Mouse (Mus musculus) hindbrain, embryonic 10.5 days (tissue): ENCODE data around the gene Pgap2. TPM values are rescaled to one million over a fixed set of nuclear protein-coding genes. Genes with fewer than 3 reads are reported as not detected.
A peak's percentile ranks its signal among the peaks of the same experiment; 100 is the strongest.

Experiments
- DNase-seq: peaks from one replicate; pipeline ENCODE4 v3.0.0-alpha.2; 2017; ENCODE audit warnings: low spot score
- H3K27ac ChIP-seq: fragments of 300-500 bp; sonication (generic); 2 replicates; pipeline ENCODE4 v1.5.1; 2016; ENCODE audit warnings: mild to moderate bottlenecking, moderate library complexity
- H3K27me3 ChIP-seq: fragments of 300-500 bp; sonication (generic); 2 replicates; pipeline ENCODE4 v1.6.1; 2016; ENCODE audit warnings: mild to moderate bottlenecking; ENCODE audit not compliant: poor library complexity, insufficient read depth, severe bottlenecking
- H3K36me3 ChIP-seq: fragments of 300-500 bp; sonication (generic); 2 replicates; pipeline ENCODE4 v1.6.1; 2016; ENCODE audit warnings: mild to moderate bottlenecking, moderate library complexity
- H3K4me1 ChIP-seq: fragments of 300-500 bp; sonication (generic); replicated peaks from 2 replicates; pipeline ENCODE4 v1.6.1; 2016; ENCODE audit warnings: mild to moderate bottlenecking
- H3K4me3 ChIP-seq: fragments of 300-500 bp; sonication (generic); 2 replicates; pipeline ENCODE4 v1.5.1; 2016; ENCODE audit warnings: mild to moderate bottlenecking, moderate library complexity
- H3K9me3 ChIP-seq: fragments of 300-500 bp; sonication (generic); 2 replicates; pipeline ENCODE4 v1.6.1; 2016; ENCODE audit warnings: mild to moderate bottlenecking, moderate library complexity
- WGBS: fragments of 180-500 bp; shearing (Covaris S2); methylation state at CpG from one replicate; pipeline ENCODE4 v1.1.7; 2016; 5-methylcytosine and 5-hydroxymethylcytosine counted together
- polyA plus RNA-seq: library from polyadenylated mRNA; unstranded; fragments of >200 nt; fragmentation: Nextera tagmentation; extraction: Ambion mirVana; gene quantifications from 2 replicates; pipeline ENCODE4 v1.2.1, GENCODE M21; 2016

The Pgap2 gene
- polyA plus RNA-seq, 1 experiment from 2014 or later: 44.2 TPM

DNA sequence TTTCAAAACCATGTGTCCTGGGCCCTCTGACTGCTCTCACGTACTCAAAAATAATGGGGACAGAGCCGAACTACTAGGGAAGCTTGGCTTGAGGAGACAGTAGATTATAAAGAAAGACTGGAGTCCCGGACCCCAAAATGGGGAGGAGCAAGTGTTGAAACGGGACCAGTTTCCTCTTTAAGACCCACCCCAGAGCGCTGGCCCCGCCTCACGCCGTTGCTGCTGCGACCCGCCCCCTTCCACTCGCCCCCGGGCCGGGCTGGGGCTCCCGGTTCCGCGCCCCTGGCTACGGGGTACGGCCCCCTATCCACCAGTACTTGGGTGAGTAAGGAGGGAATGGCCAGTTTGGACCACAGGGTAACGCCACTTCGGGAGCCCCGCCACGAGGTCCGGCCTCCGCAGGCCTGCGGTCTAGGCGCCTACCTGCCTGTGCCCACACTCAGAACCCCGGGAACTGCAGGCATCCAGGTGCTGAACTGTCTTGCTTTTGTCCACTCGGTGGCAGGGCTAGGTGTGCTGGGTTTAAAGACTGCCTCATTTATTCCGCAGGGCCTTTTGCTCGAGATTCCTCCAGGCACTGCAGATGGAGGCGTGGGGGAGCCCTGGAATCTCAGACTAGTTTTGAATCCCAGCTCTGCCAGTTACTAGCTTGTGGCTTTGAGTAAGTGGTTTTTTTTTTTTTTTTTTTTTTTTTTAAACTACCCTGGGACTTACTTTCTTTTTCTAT lies 13.0 kb downstream of the Pgap2 start:
- Histone ChIP-seq H3K27ac (peak overlapping the region; percentile 87), H3K4me3 (peak overlapping the region; percentile 74), H3K27me3 (no peaks in the 10 kb centered on the region), H3K36me3 (peaks cover 20% of the 10 kb centered on the region), H3K9me3 (no peaks in the 10 kb centered on the region), H3K4me1 (peaks cover 14% of the 10 kb centered on the region)
- DNase-seq: peak; percentile 71
- WGBS: 1% methylated on average over 31 of the region's 31 CpGs

DNA sequence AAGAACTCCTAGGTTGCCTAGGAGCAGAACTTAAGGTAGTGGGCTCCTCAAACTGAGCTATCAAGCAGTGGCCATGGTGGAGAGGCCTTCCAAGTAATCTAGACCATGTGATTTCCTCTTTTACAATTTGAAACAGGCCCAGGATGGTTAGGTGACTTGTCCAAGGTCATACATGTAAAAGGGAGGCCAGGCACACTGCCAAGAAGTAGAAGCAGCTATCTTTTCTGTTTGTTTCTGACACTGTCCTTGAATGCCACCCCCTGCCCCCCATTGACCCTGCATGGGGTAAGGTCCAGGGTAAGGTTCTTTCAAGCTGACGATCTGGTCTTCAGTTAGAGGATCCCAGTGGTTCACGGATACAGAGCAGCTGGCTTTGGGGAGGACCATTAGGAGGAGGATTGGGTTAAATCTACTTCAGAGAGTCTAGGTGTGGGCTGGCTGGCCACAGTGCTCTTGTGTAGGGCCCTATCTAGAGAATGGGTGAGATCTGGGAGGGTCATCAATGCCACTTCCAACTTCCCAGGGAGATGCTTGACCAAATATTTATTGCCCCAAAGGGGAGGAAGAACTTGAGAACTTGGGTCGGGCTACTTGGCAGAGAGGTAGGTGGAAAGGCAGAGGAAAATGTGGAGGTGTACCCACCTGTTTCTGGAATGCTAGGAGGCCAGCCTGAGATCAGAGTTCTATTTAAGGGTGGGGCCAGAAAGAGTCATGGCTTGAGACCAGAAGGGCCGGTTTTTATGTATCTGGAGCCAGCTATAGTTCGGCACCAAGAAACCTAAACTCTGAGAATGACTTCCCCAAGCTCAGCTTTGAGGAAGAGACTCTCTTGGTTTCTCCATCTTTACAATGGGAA lies 14.1 kb downstream of the Pgap2 start:
- peaks cover 14% of the 10 kb centered on the region for H3K4me1 ChIP-seq
- no peaks in the 10 kb centered on the region for H3K27me3 ChIP-seq
- WGBS: 82% methylated on average over 5 of the region's 5 CpGs
- H3K27ac ChIP-seq: no peak overlapping the region
- peaks cover 2% of the 10 kb centered on the region; the same call in 1 of the 2 replicates for H3K9me3 ChIP-seq
- peaks cover 29% of the 10 kb centered on the region for H3K36me3 ChIP-seq
- DNase-seq: no peak
- no peak overlapping the region for H3K4me3 ChIP-seq

DNA sequence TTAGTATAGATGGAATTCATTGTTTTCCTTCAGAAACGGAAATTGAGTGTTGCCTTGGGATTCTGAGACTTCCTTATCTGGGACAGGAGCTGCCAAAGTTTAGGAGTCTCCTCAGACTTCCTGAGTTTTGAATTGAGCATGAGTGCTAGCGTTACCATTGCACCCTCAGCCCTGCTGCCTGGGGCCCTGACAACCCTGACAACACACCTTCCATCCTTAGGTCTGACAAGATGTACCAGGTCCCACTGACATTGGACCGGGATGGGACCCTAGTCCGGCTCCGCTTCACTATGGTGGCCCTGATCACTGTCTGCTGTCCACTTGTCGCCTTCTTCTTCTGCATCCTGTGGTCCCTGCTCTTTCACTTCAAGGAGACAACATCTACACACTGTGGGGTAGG lies 16.0 kb downstream of the Pgap2 start:
- peaks cover 46% of the 10 kb centered on the region for H3K36me3 ChIP-seq
- no peak for DNase-seq
- WGBS: 93% methylated on average over 6 of the region's 6 CpGs

DNA sequence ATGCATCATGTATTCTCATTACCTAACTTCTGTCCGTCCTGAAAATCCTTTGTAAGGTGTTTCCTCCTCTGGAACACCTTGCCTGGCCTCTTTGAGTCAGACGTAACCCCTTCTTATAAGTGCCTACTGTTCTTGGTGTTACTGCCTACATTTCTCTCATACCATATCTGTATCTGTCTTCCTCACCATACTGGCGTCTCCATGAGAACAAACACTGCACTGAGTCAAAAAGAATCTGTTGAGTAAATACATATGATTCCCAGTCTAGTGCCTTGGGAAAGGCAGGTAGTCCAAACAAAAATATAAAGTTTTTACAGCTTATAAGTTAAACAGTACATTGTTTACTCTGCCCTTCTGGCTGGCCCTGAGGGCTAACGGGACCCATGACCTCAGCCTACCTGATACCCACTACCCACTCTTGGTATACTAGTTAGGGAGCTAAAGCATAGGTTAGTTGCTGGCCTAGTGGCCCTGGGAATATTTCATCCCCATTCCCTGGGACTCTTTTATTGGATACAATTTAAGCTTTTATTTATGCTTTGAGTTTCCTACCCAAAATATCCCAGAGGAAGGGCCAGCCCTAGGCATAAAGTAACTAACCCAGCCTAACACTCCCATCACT lies 18.2 kb downstream of the Pgap2 start:
- WGBS: 92% methylated on average over 4 of the region's 4 CpGs
- DNase-seq: no peak
- H3K36me3 ChIP-seq: peaks cover 56% of the 10 kb centered on the region

More for the DNA sequence above, 16.0 kb downstream of the Pgap2 start:
- Histone ChIP-seq H3K27ac (no peak overlapping the region), H3K4me1 (peaks cover 16% of the 10 kb centered on the region), H3K27me3 (no peaks in the 10 kb centered on the region), H3K4me3 (no peak overlapping the region), H3K9me3 (peaks cover 6% of the 10 kb centered on the region; the same call in 1 of the 2 replicates)

DNA sequence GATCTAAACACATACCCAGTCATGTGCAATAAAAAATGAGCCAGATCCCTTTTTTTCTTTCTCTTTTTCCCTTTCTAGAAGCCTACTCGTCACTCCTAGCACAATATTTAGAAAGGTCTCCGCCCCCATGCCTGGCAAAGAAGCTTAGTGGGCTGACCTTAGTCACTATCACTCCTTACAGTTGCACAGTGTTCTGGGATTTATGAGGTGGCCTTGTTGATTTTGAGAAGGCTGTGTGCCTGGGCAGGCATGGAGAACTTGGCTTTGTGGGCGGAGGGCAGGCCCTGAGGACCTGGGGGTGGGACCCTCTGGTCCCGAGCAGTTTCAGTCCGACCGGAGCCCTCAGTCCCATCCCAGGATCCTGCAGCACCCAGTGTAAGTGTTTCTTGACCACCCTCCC lies 19.8 kb downstream of the Pgap2 start:
- no peaks in the 10 kb centered on the region for H3K27me3 ChIP-seq
- WGBS: 92% methylated on average over 6 of the region's 6 CpGs
- peaks cover 6% of the 10 kb centered on the region; the same call in 1 of the 2 replicates for H3K9me3 ChIP-seq
- no peak for DNase-seq
- H3K4me1 ChIP-seq: peaks cover 7% of the 10 kb centered on the region
- H3K36me3 ChIP-seq: peaks cover 60% of the 10 kb centered on the region
- no peak overlapping the region for H3K4me3 ChIP-seq
- no peak overlapping the region for H3K27ac ChIP-seq

More for the DNA sequence above, 18.2 kb downstream of the Pgap2 start:
- H3K4me3 ChIP-seq: no peak overlapping the region
- peaks cover 8% of the 10 kb centered on the region for H3K4me1 ChIP-seq
- peaks cover 6% of the 10 kb centered on the region; the same call in 1 of the 2 replicates for H3K9me3 ChIP-seq
- no peaks in the 10 kb centered on the region for H3K27me3 ChIP-seq
- H3K27ac ChIP-seq: no peak overlapping the region

DNA sequence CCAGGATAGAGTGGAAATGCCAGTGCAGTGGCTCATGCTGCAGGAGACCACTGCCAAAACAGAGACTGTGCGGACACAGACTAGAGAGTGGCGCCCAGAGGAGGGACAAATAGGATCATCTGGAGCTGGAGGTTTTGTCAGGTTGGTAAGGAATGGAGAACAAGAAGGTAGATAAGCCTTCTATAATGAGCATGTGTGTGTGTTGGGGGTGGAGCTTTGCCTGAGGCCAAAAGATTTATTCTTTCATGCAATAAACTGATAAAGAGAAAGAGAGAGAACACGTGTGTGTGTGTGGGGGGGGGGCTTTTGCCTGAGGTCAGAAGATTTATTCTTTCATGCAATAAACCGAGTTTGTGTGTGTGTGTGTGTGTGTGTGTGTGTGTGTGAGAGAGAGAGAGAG lies 23.1 kb downstream of the Pgap2 start:
- no peak overlapping the region for H3K4me3 ChIP-seq
- H3K27me3 ChIP-seq: no peaks in the 10 kb centered on the region
- no peak overlapping the region for H3K27ac ChIP-seq
- peaks cover 6% of the 10 kb centered on the region; the same call in 1 of the 2 replicates for H3K9me3 ChIP-seq
- WGBS: 86% methylated on average over 4 of the region's 4 CpGs
- no peak for DNase-seq
- peaks cover 65% of the 10 kb centered on the region for H3K36me3 ChIP-seq
- peaks cover 7% of the 10 kb centered on the region for H3K4me1 ChIP-seq

DNA sequence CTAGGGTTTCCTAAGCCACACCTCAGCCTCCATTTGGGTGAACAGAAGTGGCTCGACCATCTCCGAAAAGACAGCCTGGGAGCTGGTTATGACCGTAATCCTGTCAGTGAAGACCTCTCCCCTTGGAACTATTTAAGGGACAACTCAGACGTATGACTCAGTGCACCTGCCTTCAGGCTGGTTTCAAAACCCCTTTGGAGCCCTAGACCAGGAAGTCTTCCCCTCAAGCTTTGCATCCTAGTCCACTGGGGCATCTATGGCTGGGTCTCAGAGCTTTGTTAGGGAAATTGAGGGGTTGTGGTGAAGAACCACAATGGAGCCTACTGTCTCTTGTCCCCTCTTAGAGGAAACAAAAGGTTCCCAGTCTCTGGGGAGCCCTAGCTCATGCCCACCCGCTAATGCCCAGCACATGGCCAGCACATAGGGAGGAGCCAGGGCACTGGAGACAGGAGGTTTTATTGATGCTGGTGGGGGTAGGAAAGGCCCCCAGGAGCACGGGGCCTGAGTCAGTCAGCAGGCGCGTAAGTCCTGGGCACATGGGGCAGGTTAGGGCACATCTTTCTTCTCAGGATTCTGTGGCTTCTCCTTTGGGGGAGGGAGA lies 28.8 kb downstream of the Pgap2 start:
- Histone ChIP-seq H3K4me3 (no peak overlapping the region), H3K36me3 (peaks cover 78% of the 10 kb centered on the region)

DNA sequence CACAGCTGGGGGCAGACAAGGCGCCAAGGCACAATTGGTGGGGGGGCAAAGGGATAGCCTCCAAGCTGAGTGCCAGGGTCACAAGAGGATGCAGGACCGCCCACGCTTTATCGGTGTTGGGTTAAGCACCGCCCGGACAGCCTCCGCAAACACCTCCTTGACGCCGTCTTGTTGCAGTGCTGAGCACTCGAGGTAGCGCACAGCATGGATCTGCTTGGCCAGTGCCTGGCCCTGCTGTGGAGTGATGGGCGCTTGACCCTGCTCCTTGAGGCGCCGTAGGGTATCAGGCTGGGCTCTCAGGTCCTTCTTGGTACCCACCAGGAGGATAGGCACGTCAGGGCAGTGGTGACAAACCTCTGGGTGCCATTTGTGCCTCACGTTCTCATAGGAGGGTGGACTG lies 29.6 kb downstream of the Pgap2 start:
- no peaks in the 10 kb centered on the region for H3K9me3 ChIP-seq
- 94% methylated on average over 16 of the region's 16 CpGs for WGBS
- H3K36me3 ChIP-seq: peaks cover 77% of the 10 kb centered on the region
- H3K4me3 ChIP-seq: no peak overlapping the region
- H3K27me3 ChIP-seq: no peaks in the 10 kb centered on the region
- H3K27ac ChIP-seq: no peak overlapping the region
- no peak for DNase-seq
- peaks cover under 1% of the 10 kb centered on the region for H3K4me1 ChIP-seq

More for the DNA sequence above, 28.8 kb downstream of the Pgap2 start:
- Histone ChIP-seq H3K27ac (no peak overlapping the region), H3K27me3 (no peaks in the 10 kb centered on the region), H3K4me1 (no peaks in the 10 kb centered on the region), H3K9me3 (no peaks in the 10 kb centered on the region)
- 93% methylated on average over 8 of the region's 8 CpGs for WGBS
- DNase-seq: no peak

DNA sequence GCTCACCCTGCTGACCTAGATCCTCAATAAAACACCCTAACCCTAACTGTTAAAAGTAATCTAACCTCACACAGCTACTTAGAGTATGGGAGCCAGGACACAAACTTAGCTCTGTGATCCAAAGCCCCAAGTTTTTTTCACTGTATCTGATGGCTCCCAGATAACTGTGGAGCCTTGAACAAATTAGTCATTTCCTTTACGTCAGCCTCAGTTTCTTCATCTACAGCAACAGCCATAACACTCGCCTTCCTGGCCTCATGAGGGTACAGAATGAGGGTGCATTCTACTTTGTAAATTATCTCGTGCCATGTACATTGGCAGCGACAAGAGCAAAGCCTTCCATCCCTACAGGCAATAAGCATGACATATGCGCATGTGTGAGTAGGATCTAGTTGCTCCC lies 32.4 kb downstream of the Pgap2 start:
- DNase-seq: no peak
- Histone ChIP-seq H3K36me3 (peaks cover 58% of the 10 kb centered on the region), H3K27ac (no peak overlapping the region), H3K9me3 (no peaks in the 10 kb centered on the region), H3K4me1 (peaks cover 28% of the 10 kb centered on the region), H3K27me3 (no peaks in the 10 kb centered on the region), H3K4me3 (no peak overlapping the region)
- 95% methylated on average over 5 of the region's 5 CpGs for WGBS

DNA sequence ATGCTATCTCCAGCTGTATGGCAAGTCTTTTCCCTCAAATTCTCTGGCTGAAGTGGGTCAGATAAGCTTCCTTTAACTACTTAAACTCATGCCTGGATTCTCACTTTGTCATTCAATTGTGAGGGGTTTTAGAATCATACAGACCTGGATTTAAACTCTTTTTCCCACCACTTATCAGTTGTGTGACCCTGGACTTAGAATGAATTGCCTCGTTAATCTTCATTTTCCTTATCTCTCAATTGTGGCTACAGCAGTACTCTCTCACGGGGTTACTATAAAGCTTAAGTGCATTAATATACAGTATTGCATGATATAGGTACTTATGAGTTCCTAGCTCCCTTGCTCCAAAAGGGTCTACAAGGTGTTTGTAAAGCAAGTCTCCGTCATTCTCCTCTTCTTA lies 32.9 kb downstream of the Pgap2 start:
- no peak overlapping the region for H3K27ac ChIP-seq
- H3K9me3 ChIP-seq: no peaks in the 10 kb centered on the region
- WGBS: 88% methylated on average over 3 of the region's 3 CpGs
- H3K27me3 ChIP-seq: no peaks in the 10 kb centered on the region
- peaks cover 34% of the 10 kb centered on the region for H3K4me1 ChIP-seq
- DNase-seq: no peak
- no peak overlapping the region for H3K4me3 ChIP-seq
- H3K36me3 ChIP-seq: peaks cover 52% of the 10 kb centered on the region

DNA sequence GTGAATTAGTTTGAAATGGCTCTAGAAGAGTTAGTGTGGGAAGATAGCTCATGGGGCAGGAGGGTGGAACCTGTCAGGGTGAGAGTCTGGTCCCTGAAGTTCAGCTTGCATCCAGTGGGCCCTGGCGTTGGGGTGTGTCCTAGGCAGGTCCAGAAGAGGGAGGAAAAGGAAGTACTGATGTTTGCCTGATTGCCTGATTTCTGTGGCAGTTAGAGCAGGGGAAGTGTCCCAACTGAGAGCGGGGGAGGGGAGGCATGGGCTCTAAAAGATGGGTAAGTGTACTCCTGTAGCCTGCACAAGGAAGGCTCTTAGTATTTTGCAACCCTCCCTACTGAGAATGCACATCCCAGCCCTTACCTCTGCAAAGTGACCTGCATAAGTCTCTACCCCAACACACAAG lies 33.9 kb downstream of the Pgap2 start:
- H3K4me3 ChIP-seq: no peak overlapping the region
- 83% methylated on average over 2 of the region's 2 CpGs for WGBS
- no peak for DNase-seq
- H3K27me3 ChIP-seq: no peaks in the 10 kb centered on the region
- no peak overlapping the region for H3K27ac ChIP-seq
- H3K9me3 ChIP-seq: no peaks in the 10 kb centered on the region
- peaks cover 43% of the 10 kb centered on the region for H3K36me3 ChIP-seq
- H3K4me1 ChIP-seq: peaks cover 43% of the 10 kb centered on the region

DNA sequence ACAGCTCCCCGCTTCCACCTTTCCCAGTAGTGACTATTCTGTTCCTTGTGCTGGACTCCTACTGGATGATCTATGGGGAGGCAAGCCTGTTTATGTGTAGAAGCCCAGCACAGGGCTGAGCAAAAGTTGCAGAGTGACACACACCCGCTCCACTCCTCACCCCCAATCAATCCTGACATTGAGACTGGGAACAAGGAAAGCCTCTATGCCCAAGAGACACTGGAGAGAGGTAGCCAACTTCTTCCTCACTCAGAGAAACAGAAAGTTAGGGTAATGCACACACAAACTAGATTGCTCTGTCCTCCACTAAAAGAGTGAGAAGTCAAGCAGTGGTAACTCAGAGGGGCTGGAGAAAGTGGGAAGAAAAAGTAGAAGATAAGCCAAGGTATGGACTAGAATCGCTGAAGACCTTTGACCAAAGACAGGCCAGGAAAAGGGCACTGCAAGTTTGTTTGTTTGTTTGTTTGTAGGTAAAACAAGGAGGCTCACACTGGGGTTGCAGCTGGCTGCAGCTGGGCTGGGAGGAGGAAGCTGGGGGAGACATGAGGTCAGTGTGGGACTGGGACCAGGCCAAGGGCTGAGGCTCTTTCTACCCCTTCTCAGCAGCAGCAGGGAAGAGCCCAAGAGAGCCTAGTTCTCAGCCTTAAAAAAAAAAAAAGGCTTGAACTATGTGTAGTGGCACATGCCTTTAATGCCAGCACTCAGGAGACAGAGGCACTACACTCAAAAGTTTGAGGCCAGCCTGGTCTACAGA lies 35.0 kb downstream of the Pgap2 start:
- no peak overlapping the region for H3K27ac ChIP-seq
- H3K4me1 ChIP-seq: peaks cover 51% of the 10 kb centered on the region
- peaks cover 32% of the 10 kb centered on the region for H3K36me3 ChIP-seq
- DNase-seq: no peak
- no peaks in the 10 kb centered on the region for H3K27me3 ChIP-seq
- H3K4me3 ChIP-seq: no peak overlapping the region
- 89% methylated on average over 3 of the region's 3 CpGs for WGBS
- H3K9me3 ChIP-seq: no peaks in the 10 kb centered on the region
